Comparison of ENCODE assay signal across 8 mouse cellular contexts in genomic region chr1:137221087-137222057, GRCm38 (mm10).
DNase-seq lines count a peak whose midpoint lies in the region; ATAC-seq lines count a peak whose summit lies in the region.

No protein-coding gene starts in this region.

- H3K9ac ChIP-seq in forebrain, embryonic 11.5 days (ENCODE audit: low read length) = peak overlapping the region; percentile 10; the same call in 1 of the 2 replicates
- peak overlapping the region; percentile 39 for H3K9ac ChIP-seq in hindbrain, embryonic 15.5 days

- WGBS in forebrain, embryonic 11.5 days = 12% methylated on average over 25 of the region's 25 CpGs
- WGBS in hindbrain, embryonic 15.5 days = 7% methylated on average over 25 of the region's 25 CpGs

- peaks cover 3% of the 10 kb centered on the region; the same call in 1 of the 2 replicates for H3K4me1 ChIP-seq in forebrain, embryonic 11.5 days (replicated peaks; ENCODE audit: control insufficient read depth, insufficient read depth, low read length)
- H3K4me1 ChIP-seq in hindbrain, embryonic 15.5 days (replicated peaks) = peaks cover 12% of the 10 kb centered on the region

- 0 out of 2 replicates have a peak, but pooled peaks have one; percentile 31 for ATAC-seq in forebrain, embryonic 11.5 days (replicated peaks; ENCODE audit: low FRiP score)
- ATAC-seq in hindbrain, embryonic 15.5 days (ENCODE audit: low FRiP score, low read depth) = peak; percentile 45
- no peak for ATAC-seq in erythroid progenitor cell, adult 5-6 weeks (replicated peaks; ENCODE audit: low FRiP score, poor library complexity, severe bottlenecking)

- H3K27ac ChIP-seq in forebrain, embryonic 11.5 days (ENCODE audit: low read depth, low read length) = no peak overlapping the region
- no peak overlapping the region for H3K27ac ChIP-seq in hindbrain, embryonic 15.5 days (replicated peaks)

- H3K4me3 ChIP-seq in forebrain, embryonic 11.5 days (ENCODE audit: low read depth, low read length) = peak overlapping the region; percentile 8; the same call in 1 of the 2 replicates
- peak overlapping the region; percentile 40 for H3K4me3 ChIP-seq in hindbrain, embryonic 15.5 days

- no peaks in the 10 kb centered on the region; the same call in 1 of the 2 replicates for H3K27me3 ChIP-seq in forebrain, embryonic 11.5 days (ENCODE audit: control insufficient read depth, insufficient read depth, low read length)
- H3K27me3 ChIP-seq in hindbrain, embryonic 15.5 days = 0 out of 2 replicates have a peak, but pooled peaks cover 2% of the 10 kb centered on the region

- no peaks in the 10 kb centered on the region for H3K36me3 ChIP-seq in forebrain, embryonic 11.5 days (ENCODE audit: control insufficient read depth, insufficient read depth, low read length)
- H3K36me3 ChIP-seq in hindbrain, embryonic 15.5 days = no peaks in the 10 kb centered on the region

- peak; percentile 17 for DNase-seq in ovary, adult 18-20 months (ENCODE audit: low spot score)
- no peak for DNase-seq in ovary, postnatal 14 days (ENCODE audit: low spot score)
- DNase-seq in forebrain, embryonic 11.5 days (ENCODE audit: low spot score) = peak; percentile 55
- peak; percentile 64 for DNase-seq in mesoderm, embryonic 11.5 days (ENCODE audit: low read depth, low spot score)
- no peak for DNase-seq in left cerebral cortex, adult 9 months (ENCODE audit: low spot score in 2 of 2)
- no peak for DNase-seq in left cerebral cortex, adult 11 months (ENCODE audit: low spot score)

- H3K9me3 ChIP-seq in forebrain, embryonic 11.5 days (ENCODE audit: control insufficient read depth, low read length) = no peaks in the 10 kb centered on the region
- no peaks in the 10 kb centered on the region for H3K9me3 ChIP-seq in hindbrain, embryonic 15.5 days

- H3K4me2 ChIP-seq in forebrain, embryonic 11.5 days (ENCODE audit: low read depth, low read length, severe bottlenecking) = peak overlapping the region; percentile 50
- peak overlapping the region; percentile 76 for H3K4me2 ChIP-seq in hindbrain, embryonic 15.5 days

Comparison
In these comparisons a context has a peak if more than half of its experiments do, and no peak if none do; other contexts are left out.
1. DNase-seq: peak in ovary, adult 18-20 months (single experiment), forebrain, embryonic 11.5 days (single experiment) and mesoderm, embryonic 11.5 days (single experiment); none in ovary, postnatal 14 days (single experiment), left cerebral cortex, adult 9 months (0 of 2) and left cerebral cortex, adult 11 months (single experiment).